Mouse (Mus musculus): ENCODE measurements around the gene Grk6. TPM values are rescaled to one million over a fixed set of nuclear protein-coding genes. Genes with fewer than 3 reads are reported as not detected.

Gene Grk6
- polyA plus RNA-seq, 1 experiment: 29.1 TPM

DNA sequence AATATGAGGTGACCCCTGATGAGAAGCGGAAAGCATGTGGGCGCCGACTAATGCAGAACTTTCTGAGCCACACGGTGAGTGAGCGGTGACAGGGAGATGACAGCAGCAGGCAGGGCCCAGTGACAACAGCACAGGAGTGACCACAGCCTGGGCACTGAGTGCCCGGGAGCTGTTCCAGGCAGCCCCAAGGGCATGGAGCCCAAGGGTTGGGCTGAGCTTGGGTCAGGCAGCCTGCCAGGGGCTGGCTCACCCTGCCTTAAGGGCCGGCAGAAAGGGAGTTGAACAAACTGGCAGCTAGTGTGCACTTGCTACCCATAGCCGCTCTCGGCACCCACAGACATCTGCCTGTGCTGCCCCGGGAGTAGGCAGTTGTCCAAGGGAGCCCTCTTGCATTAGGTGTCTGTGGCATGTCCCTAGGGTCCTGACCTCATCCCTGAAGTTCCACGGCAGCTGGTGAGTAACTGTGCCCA is 5.7 kb downstream of the Grk6 start:
- Histone ChIP-seq H3K36me3 (ENCODE audit: control insufficient read depth, insufficient read depth) (peaks cover 4% of the 10 kb centered on the region), H3K4me2 (ENCODE audit: low read depth) (peak overlapping the region; percentile 56), H3K79me2 (ENCODE audit: control insufficient read depth, insufficient read depth) (peaks cover 35% of the 10 kb centered on the region), H3K27me3 (ENCODE audit: control insufficient read depth, insufficient read depth, insufficient read length) (no peaks in the 10 kb centered on the region), H3ac (ENCODE audit: control insufficient read depth, insufficient read length) (no peak overlapping the region), H3K4me3 (no peak overlapping the region)
- no peak for TF ChIP-seq CEBPB (IDR thresholded peaks at IDR 0.05; ENCODE audit: insufficient read depth, poor library complexity, severe bottlenecking)
- TF ChIP-seq POLR2AphosphoS2 (IDR thresholded peaks at IDR 0.05; ENCODE audit: insufficient read length, low read depth): no peak
- no peak for TF ChIP-seq TCF12 (IDR thresholded peaks at IDR 0.05; ENCODE audit: insufficient read depth, poor library complexity, severe bottlenecking)
- TF ChIP-seq MYOG (IDR thresholded peaks at IDR 0.05; ENCODE audit: control insufficient read depth in 1 of 3, insufficient read depth in 1 of 3, insufficient read length in 2 of 3, low read depth in 2 of 3): peak; percentile 51 to 87 (median 68)
- peak; percentile 37 for TF ChIP-seq SRF (IDR thresholded peaks at IDR 0.05; ENCODE audit: control insufficient read depth, insufficient read length, low read depth)
- peak in 2 of 3 experiments; percentile 64 to 83 for TF ChIP-seq MYOD1 (IDR thresholded peaks at IDR 0.05; ENCODE audit: control insufficient read depth in 1 of 3, insufficient read length in 2 of 3, low read depth in 2 of 3)
- TF ChIP-seq REST (IDR thresholded peaks at IDR 0.05; ENCODE audit: insufficient read depth, insufficient read length): no peak
- TF ChIP-seq TCF3 (IDR thresholded peaks at IDR 0.05; ENCODE audit: insufficient read length, low read depth): peak; percentile 74
- no peak for TF ChIP-seq POLR2A (IDR thresholded peaks at IDR 0.05; ENCODE audit: insufficient read length, low read depth)
- TF ChIP-seq MAX (IDR thresholded peaks at IDR 0.05; ENCODE audit: low read depth): no peak
- TF ChIP-seq E2F4 (IDR thresholded peaks at IDR 0.05; ENCODE audit: insufficient read depth): no peak
- TF ChIP-seq USF1 (IDR thresholded peaks at IDR 0.05; ENCODE audit: low read depth): no peak

DNA sequence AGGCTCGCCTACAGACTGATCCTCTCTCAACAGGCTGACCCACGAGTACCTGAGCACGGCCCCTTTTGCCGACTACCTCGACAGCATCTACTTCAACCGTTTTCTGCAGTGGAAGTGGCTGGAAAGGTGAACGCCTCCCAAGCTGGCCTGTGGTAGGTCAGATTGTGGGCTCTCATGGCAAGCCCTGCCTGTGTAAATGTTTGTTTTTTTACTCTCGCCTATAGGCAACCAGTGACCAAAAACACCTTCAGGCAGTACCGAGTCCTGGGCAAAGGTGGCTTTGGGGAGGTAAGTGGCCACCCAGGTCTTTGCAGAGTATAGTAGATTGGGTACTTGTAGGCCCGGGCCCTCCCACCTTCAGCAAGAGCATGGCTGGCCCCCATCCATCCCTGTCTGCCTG is 6.4 kb downstream of the Grk6 start:
- Histone ChIP-seq H3K4me3 (no peak overlapping the region), H3K27me3 (ENCODE audit: control insufficient read depth, insufficient read depth, insufficient read length) (no peaks in the 10 kb centered on the region), H3ac (ENCODE audit: control insufficient read depth, insufficient read length) (no peak overlapping the region), H3K79me2 (ENCODE audit: control insufficient read depth, insufficient read depth) (peaks cover 27% of the 10 kb centered on the region), H3K4me2 (ENCODE audit: low read depth) (peak overlapping the region; percentile 56), H3K36me3 (ENCODE audit: control insufficient read depth, insufficient read depth) (peaks cover 5% of the 10 kb centered on the region)
- TF ChIP-seq MAX (IDR thresholded peaks at IDR 0.05; ENCODE audit: low read depth) (no peak), E2F4 (IDR thresholded peaks at IDR 0.05; ENCODE audit: insufficient read depth) (no peak), SRF (IDR thresholded peaks at IDR 0.05; ENCODE audit: control insufficient read depth, insufficient read length, low read depth) (no peak), CEBPB (IDR thresholded peaks at IDR 0.05; ENCODE audit: insufficient read depth, poor library complexity, severe bottlenecking) (no peak), MYOD1 (IDR thresholded peaks at IDR 0.05; ENCODE audit: control insufficient read depth in 1 of 3, insufficient read length in 2 of 3, low read depth in 2 of 3) (no peak), TCF12 (IDR thresholded peaks at IDR 0.05; ENCODE audit: insufficient read depth, poor library complexity, severe bottlenecking) (no peak), POLR2AphosphoS2 (IDR thresholded peaks at IDR 0.05; ENCODE audit: insufficient read length, low read depth) (no peak)

GRCm38 (mm10) chr13:55451785-55452549 is 7.1 kb downstream of the Grk6 start:
- Histone ChIP-seq H3ac (ENCODE audit: control insufficient read depth, insufficient read length) (no peak overlapping the region), H3K27me3 (ENCODE audit: control insufficient read depth, insufficient read depth, insufficient read length) (no peaks in the 10 kb centered on the region), H3K36me3 (ENCODE audit: control insufficient read depth, insufficient read depth) (peaks cover 5% of the 10 kb centered on the region), H3K4me3 (peak overlapping the region; percentile 12), H3K4me2 (ENCODE audit: low read depth) (peak overlapping the region; percentile 56), H3K79me2 (ENCODE audit: control insufficient read depth, insufficient read depth) (peaks cover 20% of the 10 kb centered on the region)
- TF ChIP-seq E2F4 (IDR thresholded peaks at IDR 0.05; ENCODE audit: insufficient read depth) (no peak), SRF (IDR thresholded peaks at IDR 0.05; ENCODE audit: control insufficient read depth, insufficient read length, low read depth) (no peak), REST (IDR thresholded peaks at IDR 0.05; ENCODE audit: insufficient read depth, insufficient read length) (no peak), TCF3 (IDR thresholded peaks at IDR 0.05; ENCODE audit: insufficient read length, low read depth) (no peak), TCF12 (IDR thresholded peaks at IDR 0.05; ENCODE audit: insufficient read depth, poor library complexity, severe bottlenecking) (peak; percentile 35), CEBPB (IDR thresholded peaks at IDR 0.05; ENCODE audit: insufficient read depth, poor library complexity, severe bottlenecking) (no peak), MAX (IDR thresholded peaks at IDR 0.05; ENCODE audit: low read depth) (no peak), USF1 (IDR thresholded peaks at IDR 0.05; ENCODE audit: low read depth) (no peak), MYOD1 (IDR thresholded peaks at IDR 0.05; ENCODE audit: control insufficient read depth in 1 of 3, insufficient read length in 2 of 3, low read depth in 2 of 3) (peak in 1 of 3 experiments; percentile 85), POLR2A (IDR thresholded peaks at IDR 0.05; ENCODE audit: insufficient read length, low read depth) (no peak), POLR2AphosphoS2 (IDR thresholded peaks at IDR 0.05; ENCODE audit: insufficient read length, low read depth) (peak; percentile 11), MYOG (IDR thresholded peaks at IDR 0.05; ENCODE audit: control insufficient read depth in 1 of 3, insufficient read depth in 1 of 3, insufficient read length in 2 of 3, low read depth in 2 of 3) (peak in 2 of 3 experiments; percentile 28 to 78)

DNA sequence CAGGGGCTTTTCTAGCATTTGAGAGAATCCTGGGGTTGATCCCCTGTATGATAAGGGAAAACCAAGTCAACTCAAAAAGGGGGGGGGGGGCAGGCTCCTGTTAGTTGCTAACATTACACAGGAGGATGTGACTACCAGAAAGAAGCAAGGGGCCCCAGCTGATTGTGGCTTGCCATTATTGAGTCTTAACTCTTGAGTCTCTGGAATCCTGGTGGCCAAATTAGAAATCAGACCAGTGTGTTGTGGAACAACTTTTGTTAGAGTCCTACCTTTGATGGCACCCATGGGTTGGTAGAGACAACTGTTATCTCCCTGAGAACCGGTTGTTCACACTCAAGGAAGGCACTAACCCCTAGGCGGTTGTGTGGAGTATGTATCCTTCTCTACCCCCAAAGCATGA is 18.1 kb downstream of the Grk6 start:
- no peaks in the 10 kb centered on the region for H3K27me3 ChIP-seq (ENCODE audit: control insufficient read depth, insufficient read depth, insufficient read length)
- H3K79me2 ChIP-seq (ENCODE audit: control insufficient read depth, insufficient read depth): no peaks in the 10 kb centered on the region
- no peak overlapping the region for H3K4me2 ChIP-seq (ENCODE audit: low read depth)
- H3K4me3 ChIP-seq: no peak overlapping the region
- no peak overlapping the region for H3ac ChIP-seq (ENCODE audit: control insufficient read depth, insufficient read length)
- TF ChIP-seq MYOG (IDR thresholded peaks at IDR 0.05; ENCODE audit: control insufficient read depth in 1 of 3, insufficient read depth in 1 of 3, insufficient read length in 2 of 3, low read depth in 2 of 3): no peak
- TF ChIP-seq MAX (IDR thresholded peaks at IDR 0.05; ENCODE audit: low read depth): no peak
- TF ChIP-seq TCF12 (IDR thresholded peaks at IDR 0.05; ENCODE audit: insufficient read depth, poor library complexity, severe bottlenecking): no peak
- no peak for TF ChIP-seq TCF3 (IDR thresholded peaks at IDR 0.05; ENCODE audit: insufficient read length, low read depth)
- no peak for TF ChIP-seq REST (IDR thresholded peaks at IDR 0.05; ENCODE audit: insufficient read depth, insufficient read length)
- no peak for TF ChIP-seq CEBPB (IDR thresholded peaks at IDR 0.05; ENCODE audit: insufficient read depth, poor library complexity, severe bottlenecking)
- TF ChIP-seq USF1 (IDR thresholded peaks at IDR 0.05; ENCODE audit: low read depth): no peak
- TF ChIP-seq SRF (IDR thresholded peaks at IDR 0.05; ENCODE audit: control insufficient read depth, insufficient read length, low read depth): no peak
- TF ChIP-seq E2F4 (IDR thresholded peaks at IDR 0.05; ENCODE audit: insufficient read depth): no peak
- TF ChIP-seq POLR2A (IDR thresholded peaks at IDR 0.05; ENCODE audit: insufficient read length, low read depth): no peak
- no peak for TF ChIP-seq POLR2AphosphoS2 (IDR thresholded peaks at IDR 0.05; ENCODE audit: insufficient read length, low read depth)
- no peak for TF ChIP-seq MYOD1 (IDR thresholded peaks at IDR 0.05; ENCODE audit: control insufficient read depth in 1 of 3, insufficient read length in 2 of 3, low read depth in 2 of 3)
- no peaks in the 10 kb centered on the region for H3K36me3 ChIP-seq (ENCODE audit: control insufficient read depth, insufficient read depth)

Measured in myocyte (in vitro differentiated cells).